Mouse (Mus musculus) ES-Bruce4 (cell line): Measurements from ENCODE around the gene 1110032F04Rik.

ENCODE experiments used
- CTCF ChIP-seq: IDR thresholded peaks from one replicate; pipeline ENCODE4 v1.8.1; 2011; ENCODE audit warnings: low read depth, low read length
- EP300 ChIP-seq: IDR thresholded peaks from 2 replicates; pipeline ENCODE4 v1.6.1; 2011; ENCODE audit warnings: low read depth, low read length; ENCODE audit not compliant: insufficient read depth
- POLR2A ChIP-seq: IDR thresholded peaks from one replicate; pipeline ENCODE4 v1.8.1; 2011; ENCODE audit warnings: low read length; ENCODE audit not compliant: insufficient read depth

DNA sequence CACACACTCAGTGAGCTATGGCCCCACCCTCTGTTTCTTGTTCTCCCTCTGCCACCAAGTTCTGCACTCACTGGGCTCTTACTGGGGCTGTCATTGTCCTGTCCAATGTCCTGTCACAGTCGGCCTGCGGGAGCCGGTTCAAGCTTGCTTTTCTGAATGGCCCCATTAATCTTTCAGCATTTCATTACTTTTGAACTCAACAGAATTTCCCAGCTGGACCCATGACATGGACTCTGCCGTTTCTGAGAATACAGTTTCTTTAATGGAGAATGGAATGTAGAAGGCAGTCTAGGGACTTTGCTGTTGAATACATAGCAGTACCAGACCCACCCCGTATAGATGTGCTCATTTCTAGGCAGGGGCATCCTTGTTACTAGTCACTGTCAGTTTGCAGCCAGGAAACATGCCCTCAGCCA, 47.5 kb upstream of the 1110032F04Rik start:
- TF ChIP-seq CTCF (no peak), POLR2A (no peak), EP300 (no peak)
